Comparison of ENCODE assay signal across 10 mouse cellular contexts in genomic region chr4:33466970-33467399, GRCm38 (mm10).
DNase-seq lines count a peak whose midpoint lies in the region; ATAC-seq and TF ChIP-seq lines count a peak whose summit lies in the region.
"Had no signal": no experiment of that assay in that cellular context is flagged by ENCODE, and none has a peak within 500 bp of the region (broad histone marks: within the 10 kb centered on the region; RNA-seq: fewer than 3 reads in every experiment).

No protein-coding gene starts in this region.

- ATAC-seq in stomach, postnatal 0 days (ENCODE audit: low FRiP score, low TSS enrichment): peak; percentile 86
- no peak for ATAC-seq in midbrain, embryonic 11.5 days (ENCODE audit: low FRiP score)
- ATAC-seq: forebrain, embryonic 15.5 days had no signal

- no peak for TF ChIP-seq POLR2A in liver, adult 2 months (IDR thresholded peaks at IDR 0.05; ENCODE audit: extremely low read depth, insufficient read depth, low read length)

- no peak overlapping the region for H3K4me3 ChIP-seq in liver, adult 2 months (ENCODE audit: insufficient read depth, low read depth, low read length)
- no peak overlapping the region for H3K4me3 ChIP-seq in stomach, postnatal 0 days (ENCODE audit: low read depth, low read length)
- H3K4me3 ChIP-seq in midbrain, embryonic 10.5 days: no peak overlapping the region
- no peak overlapping the region for H3K4me3 ChIP-seq in midbrain, embryonic 11.5 days (ENCODE audit: low read depth, low read length)
- H3K4me3 ChIP-seq: forebrain, embryonic 15.5 days; hindbrain, embryonic 15.5 days had no signal

- H3K27ac ChIP-seq in liver, adult 2 months (replicated peaks; ENCODE audit: insufficient read depth, low read depth, low read length): no peak overlapping the region
- no peak overlapping the region for H3K27ac ChIP-seq in stomach, postnatal 0 days (replicated peaks)
- no peak overlapping the region for H3K27ac ChIP-seq in midbrain, embryonic 10.5 days (replicated peaks)
- no peak overlapping the region for H3K27ac ChIP-seq in midbrain, embryonic 11.5 days (ENCODE audit: low read depth, low read length)
- H3K27ac ChIP-seq: forebrain, embryonic 15.5 days; hindbrain, embryonic 15.5 days had no signal

- no peak for TF ChIP-seq EP300 in stomach, postnatal 0 days (optimal IDR thresholded peaks at IDR 0.05)

- no peak overlapping the region for H3K4me2 ChIP-seq in stomach, postnatal 0 days (replicated peaks; ENCODE audit: low read depth)
- no peak overlapping the region for H3K4me2 ChIP-seq in midbrain, embryonic 11.5 days
- H3K4me2 ChIP-seq: forebrain, embryonic 15.5 days; hindbrain, embryonic 15.5 days had no signal

- 9% methylated on average over 2 of the region's 2 CpGs for WGBS in liver, adult 2 months
- 57% methylated on average over 2 of the region's 2 CpGs for whole genome bisulfite sequencing in stomach, postnatal 0 days
- 90% methylated on average over 2 of the region's 2 CpGs for WGBS in midbrain, embryonic 10.5 days
- 90% methylated on average over 2 of the region's 2 CpGs for WGBS in midbrain, embryonic 11.5 days

- no peak overlapping the region for H3K9ac ChIP-seq in liver, adult 2 months (ENCODE audit: low read depth, low read length)
- H3K9ac ChIP-seq in stomach, postnatal 0 days (ENCODE audit: low read length): no peak overlapping the region
- no peak overlapping the region for H3K9ac ChIP-seq in midbrain, embryonic 11.5 days (ENCODE audit: low read length)
- H3K9ac ChIP-seq: forebrain, embryonic 15.5 days; hindbrain, embryonic 15.5 days had no signal

- H3K27me3 ChIP-seq in liver, adult 2 months (ENCODE audit: control insufficient read depth, insufficient read depth, low read length): no peaks in the 10 kb centered on the region
- H3K27me3 ChIP-seq in stomach, postnatal 0 days (ENCODE audit: control insufficient read depth, insufficient read depth, low read length): no peaks in the 10 kb centered on the region
- H3K27me3 ChIP-seq in midbrain, embryonic 10.5 days (ENCODE audit: low read depth, poor library complexity, severe bottlenecking): no peaks in the 10 kb centered on the region
- H3K27me3 ChIP-seq in midbrain, embryonic 11.5 days (ENCODE audit: control insufficient read depth, insufficient read depth, low read length): no peaks in the 10 kb centered on the region
- H3K27me3 ChIP-seq: forebrain, embryonic 15.5 days; hindbrain, embryonic 15.5 days had no signal

- H3K36me3 ChIP-seq in liver, adult 2 months (ENCODE audit: control insufficient read depth, insufficient read depth, low read length): no peaks in the 10 kb centered on the region; the same call in 1 of the 2 replicates
- no peaks in the 10 kb centered on the region for H3K36me3 ChIP-seq in stomach, postnatal 0 days (ENCODE audit: control insufficient read depth, insufficient read depth, low read length)
- peaks cover 13% of the 10 kb centered on the region for H3K36me3 ChIP-seq in midbrain, embryonic 10.5 days
- no peaks in the 10 kb centered on the region for H3K36me3 ChIP-seq in midbrain, embryonic 11.5 days (ENCODE audit: control insufficient read depth, insufficient read depth, low read length)
- H3K36me3 ChIP-seq: forebrain, embryonic 15.5 days; hindbrain, embryonic 15.5 days had no signal

- no peak for TF ChIP-seq CTCF in liver, adult 2 months (IDR thresholded peaks at IDR 0.05; ENCODE audit: low read depth, low read length)
- no peak for TF ChIP-seq CTCF in stomach, postnatal 0 days (IDR thresholded peaks at IDR 0.05; ENCODE audit: low read depth)

- DNase-seq in spleen, adult 12 weeks (ENCODE audit: low spot score): peak; percentile 67
- DNase-seq in spleen, adult 18-20 months: no peak
- DNase-seq in adrenal gland, postnatal 14 days: peak; percentile 5
- peak; percentile 32 for DNase-seq in liver, adult 2 months (ENCODE audit: extremely low read depth, low read depth, low spot score)
- no peak for DNase-seq in stomach, postnatal 0 days (ENCODE audit: low spot score)
- no peak for DNase-seq in frontal cortex, postnatal 10 days (ENCODE audit: low spot score in 2 of 2)
- DNase-seq in midbrain, embryonic 10.5 days (ENCODE audit: low spot score): no peak
- DNase-seq in midbrain, embryonic 11.5 days (ENCODE audit: low spot score, missing footprints): no peak

- H3K9me3 ChIP-seq in stomach, postnatal 0 days (ENCODE audit: control insufficient read depth, low read length): no peaks in the 10 kb centered on the region
- no peaks in the 10 kb centered on the region for H3K9me3 ChIP-seq in midbrain, embryonic 10.5 days (replicated peaks)
- H3K9me3 ChIP-seq in midbrain, embryonic 11.5 days (ENCODE audit: control insufficient read depth, low read length): no peaks in the 10 kb centered on the region
- H3K9me3 ChIP-seq: forebrain, embryonic 15.5 days; hindbrain, embryonic 15.5 days had no signal

- H3K4me1 ChIP-seq in liver, adult 2 months (ENCODE audit: control insufficient read depth, insufficient read depth, low read length): peaks cover 5% of the 10 kb centered on the region; the same call in 1 of the 2 replicates
- no peaks in the 10 kb centered on the region for H3K4me1 ChIP-seq in stomach, postnatal 0 days (replicated peaks; ENCODE audit: control insufficient read depth, insufficient read depth)
- no peaks in the 10 kb centered on the region for H3K4me1 ChIP-seq in midbrain, embryonic 10.5 days
- H3K4me1 ChIP-seq in midbrain, embryonic 11.5 days (ENCODE audit: control insufficient read depth, insufficient read depth, low read length): no peaks in the 10 kb centered on the region
- H3K4me1 ChIP-seq: forebrain, embryonic 15.5 days; hindbrain, embryonic 15.5 days had no signal

- H3K79me2 ChIP-seq in liver, adult 2 months (ENCODE audit: control insufficient read depth, insufficient read depth, low read length): no peaks in the 10 kb centered on the region

Comparison
In these comparisons a context has a peak if more than half of its experiments do, and no peak if none do; other contexts are left out.
1. DNase-seq: peak in spleen, adult 12 weeks (single experiment), adrenal gland, postnatal 14 days (single experiment) and liver, adult 2 months (single experiment); none in spleen, adult 18-20 months (0 of 2), stomach, postnatal 0 days (single experiment), frontal cortex, postnatal 10 days (0 of 2), midbrain, embryonic 10.5 days (single experiment) and midbrain, embryonic 11.5 days (single experiment).